Mouse (Mus musculus) left cerebral cortex, adult 6 months (tissue): ENCODE measurements around the gene Smco3. TPM values are rescaled to one million over a fixed set of nuclear protein-coding genes. Genes with fewer than 3 reads are reported as not detected.

Source experiments
- long read RNA-seq, 2 experiments: library from polyadenylated mRNA; unstranded; transcript quantifications; one replicate each; pipeline ENCODE4 v2.0.0; 2019 to 2020
- polyA plus RNA-seq: library from polyadenylated mRNA; unstranded; fragments of <200 nt; fragmentation: Nextera tagmentation; gene quantifications from 2 replicates; pipeline ENCODE4 v1.2.3, GENCODE M21; 2021

Smco3 gene
- 5.1 and 7.1 TPM in 2 replicates for polyA plus RNA-seq
- long read RNA-seq, experiment 1, transcript Smco3-201 (2 exons, 2,056 nt) = major isoform, 105 of 111 reads
- long read RNA-seq, experiment 1, partial matches to known transcripts = 0 of 111 reads
- long read RNA-seq, experiment 1, other reads (novel, unspliced or antisense) = 6 of 111 reads
- long read RNA-seq, experiment 2, transcript Smco3-201 (2 exons, 2,056 nt) = major isoform, 9 of 12 reads
- long read RNA-seq, experiment 2, partial matches to known transcripts = 0 of 12 reads
- long read RNA-seq, experiment 2, other reads (novel, unspliced or antisense) = 3 of 12 reads

DNA sequence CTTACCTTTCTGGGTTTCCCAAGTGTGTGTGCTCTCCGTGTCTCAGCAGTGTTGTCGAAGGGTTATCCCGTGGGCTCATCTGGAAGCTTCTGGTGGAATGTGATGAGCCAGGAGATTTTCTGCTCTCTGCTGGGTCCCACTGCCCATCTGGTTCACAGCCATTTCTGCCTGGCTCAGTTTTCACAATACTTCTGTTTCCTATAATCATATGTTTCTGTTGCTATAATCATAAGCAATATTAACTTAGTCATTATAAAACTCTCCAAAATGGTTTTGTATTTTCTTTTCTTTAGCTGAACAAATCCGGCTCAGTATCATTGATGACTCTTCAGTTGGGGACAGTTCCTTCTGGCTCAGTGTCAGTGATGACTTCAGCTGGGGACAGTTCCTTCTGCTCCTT is at the start of gene Smco3:
Gene Smco3 (minus strand): TSS at position 101 of the 400 bp plus-strand sequence.

DNA sequence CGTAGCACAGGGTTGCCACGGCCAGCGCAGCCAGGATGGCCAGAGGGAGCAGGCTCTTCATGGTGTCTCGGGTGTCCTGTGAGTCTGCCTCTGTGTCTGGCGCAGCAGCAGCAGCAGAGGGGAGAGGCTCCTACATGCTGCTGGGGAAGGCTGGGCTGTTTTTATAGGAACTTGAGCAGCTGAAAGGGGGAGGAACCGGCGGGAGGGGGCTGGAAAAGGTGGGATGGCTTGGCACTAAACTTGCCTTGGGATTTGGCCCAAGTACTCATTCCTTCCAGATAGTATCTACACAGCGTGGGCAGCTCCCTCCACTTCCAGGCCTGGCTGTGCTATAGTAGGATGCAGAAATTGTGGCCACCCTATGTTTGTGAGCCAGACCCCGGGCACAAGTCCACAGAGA is 40.4 kb upstream of the Smco3 start, which contains the start of gene Mgp:
Gene Mgp (minus strand): TSS at position 154 of the 400 bp plus-strand sequence.

DNA sequence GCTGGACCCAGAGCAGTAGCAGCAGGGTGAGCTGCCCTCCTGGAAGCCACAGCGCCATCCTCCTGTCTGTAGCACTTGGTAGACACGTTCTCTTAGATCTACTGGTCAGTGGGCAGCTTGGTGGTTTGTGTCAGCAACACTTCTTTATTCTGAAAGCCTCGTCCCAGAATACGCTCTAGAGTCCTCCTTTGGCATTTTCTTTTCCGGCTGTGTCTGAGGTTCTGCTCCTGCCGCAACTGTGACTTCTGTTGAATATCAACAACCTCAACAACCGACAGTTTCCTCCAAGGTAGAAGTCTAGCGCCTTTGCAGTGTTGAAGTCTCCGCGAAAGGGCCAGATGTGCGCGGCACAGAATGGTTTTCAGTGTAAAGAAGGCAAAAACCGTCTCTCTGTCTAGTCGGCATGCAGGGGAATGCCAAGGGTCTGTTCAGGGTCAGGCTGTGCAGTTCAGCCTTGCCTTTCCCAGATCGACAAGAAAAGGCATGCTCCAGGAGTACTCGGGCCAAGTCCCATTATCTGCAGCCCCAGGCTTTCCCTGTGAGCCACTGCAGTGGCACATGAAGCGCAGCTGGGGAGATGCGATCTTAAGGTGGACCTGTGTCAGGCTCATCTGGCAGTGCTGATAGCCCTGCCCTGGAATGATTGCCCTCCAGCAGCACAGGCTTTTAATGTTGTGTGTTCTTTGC is 22.1 kb upstream of the Smco3 start, which contains the start of gene Art4:
Gene Art4 (minus strand): TSS at position 548 of the 687 bp plus-strand sequence.

DNA sequence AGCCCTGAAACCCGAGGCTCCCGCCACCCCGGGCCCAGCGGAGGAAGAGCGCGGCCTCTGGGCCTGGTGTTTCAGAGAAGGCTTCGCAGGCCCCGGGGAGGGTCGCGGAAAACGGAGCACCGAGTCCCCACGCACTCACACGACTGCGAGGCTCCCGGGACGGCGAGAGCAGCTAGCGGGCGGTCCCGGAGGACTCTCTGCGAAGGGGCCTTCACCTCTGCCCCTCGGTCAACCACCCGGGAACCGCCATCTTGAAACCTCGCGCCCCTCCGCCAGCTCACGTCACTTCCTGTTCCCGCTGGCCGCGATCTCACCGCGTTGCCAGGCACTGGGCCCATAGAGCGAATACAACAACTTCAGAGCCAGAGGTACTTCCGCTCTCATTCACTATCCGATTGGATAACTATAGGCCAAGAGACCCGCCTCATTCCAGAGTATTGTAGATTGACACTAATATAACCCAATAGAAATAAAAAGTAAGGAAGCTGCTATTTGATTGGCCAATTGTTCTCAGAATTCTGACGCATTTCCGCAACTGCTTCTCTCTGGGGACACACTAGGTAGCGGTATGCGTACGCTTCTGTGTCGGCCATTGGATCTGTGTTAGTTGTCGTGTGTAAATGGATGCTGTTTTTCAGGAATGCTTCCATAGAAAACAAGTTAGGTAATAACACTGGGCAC is 7.2 kb downstream of the Smco3 start, which contains the start of gene Wbp11:
Gene Wbp11 (minus strand): TSS at position 353 of the 681 bp plus-strand sequence.

DNA sequence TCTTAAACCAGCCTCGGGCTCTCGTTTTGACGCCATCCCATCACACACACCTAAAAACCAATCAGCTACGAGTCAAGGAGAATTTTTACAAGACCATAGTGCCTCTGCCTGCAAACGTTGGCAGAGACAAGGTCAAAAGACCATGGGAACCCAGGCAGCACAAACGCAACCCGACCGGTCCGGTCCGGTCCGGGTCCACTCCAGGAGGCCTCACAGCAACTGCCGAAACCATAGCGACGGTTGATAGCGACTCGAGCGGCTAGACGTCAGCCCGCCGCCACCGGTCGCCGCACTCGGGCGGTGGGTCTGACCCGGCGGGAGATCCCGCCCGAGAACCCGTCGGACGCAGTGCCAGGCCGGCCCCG is 7.8 kb downstream of the Smco3 start, which contains the start of gene BC049715:
Gene BC049715 (plus strand): TSS at position 111 of the 365 bp plus-strand sequence.

DNA sequence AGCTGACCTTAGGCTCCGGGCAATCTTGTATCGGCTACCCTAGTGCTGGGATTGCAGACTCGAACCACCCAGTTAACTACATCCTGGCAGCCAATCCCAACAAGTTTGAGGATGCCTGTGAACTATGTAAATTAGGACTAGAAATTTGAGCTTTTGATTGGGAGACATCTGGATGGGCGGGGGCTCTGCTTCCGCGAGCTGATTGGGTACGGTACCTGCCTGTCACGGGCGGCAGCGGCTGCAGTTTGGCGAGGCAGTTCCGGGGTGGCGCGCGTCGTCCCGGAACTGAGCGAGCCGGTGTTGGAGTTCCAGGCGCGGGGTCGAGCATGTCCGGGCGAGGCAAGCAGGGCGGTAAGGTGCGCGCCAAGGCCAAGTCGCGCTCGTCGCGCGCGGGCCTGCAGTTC is 27.2 kb downstream of the Smco3 start, which contains the start of gene H2afj:
Gene H2afj (plus strand): TSS at position 231 of the 404 bp plus-strand sequence.

DNA sequence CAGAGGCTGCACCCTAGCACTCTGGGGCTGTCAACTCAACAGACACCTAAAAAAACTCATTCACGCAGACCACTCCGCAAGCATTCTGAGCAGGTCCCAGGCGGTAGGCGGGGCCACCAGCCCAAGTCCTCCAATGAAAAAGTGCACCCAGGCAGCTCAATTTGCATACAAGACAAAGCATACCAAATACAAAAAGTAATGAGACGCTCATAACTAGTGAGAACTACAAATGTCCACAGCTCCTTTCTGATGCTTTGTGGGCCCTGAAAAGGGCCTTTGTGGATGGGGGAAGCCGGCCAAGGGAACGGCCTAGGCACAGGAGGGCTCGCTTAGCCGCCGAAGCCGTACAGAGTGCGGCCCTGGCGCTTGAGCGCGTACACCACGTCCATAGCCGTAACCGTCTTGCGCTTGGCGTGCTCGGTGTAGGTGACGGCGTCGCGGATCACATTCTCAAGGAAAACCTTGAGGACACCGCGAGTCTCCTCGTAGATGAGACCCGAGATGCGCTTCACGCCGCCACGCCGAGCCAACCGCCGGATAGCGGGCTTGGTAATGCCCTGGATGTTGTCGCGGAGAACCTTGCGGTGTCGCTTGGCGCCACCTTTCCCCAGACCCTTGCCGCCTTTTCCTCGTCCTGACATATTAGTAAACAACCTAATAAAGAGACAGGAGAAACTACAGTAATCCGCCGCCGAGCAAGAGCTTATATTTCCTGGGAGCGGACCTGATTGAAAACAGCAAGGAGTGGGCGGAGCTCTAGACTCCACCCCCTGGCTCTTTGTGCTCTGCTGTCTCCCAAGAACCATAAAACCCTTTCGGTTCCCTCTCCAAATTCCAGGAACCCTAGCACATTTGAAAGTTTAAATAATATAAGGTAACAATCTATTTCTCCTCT is 31.3 kb downstream of the Smco3 start, which contains the start of gene Hist4h4:
Gene Hist4h4 (minus strand): TSS at position 677 of the 895 bp plus-strand sequence.

DNA sequence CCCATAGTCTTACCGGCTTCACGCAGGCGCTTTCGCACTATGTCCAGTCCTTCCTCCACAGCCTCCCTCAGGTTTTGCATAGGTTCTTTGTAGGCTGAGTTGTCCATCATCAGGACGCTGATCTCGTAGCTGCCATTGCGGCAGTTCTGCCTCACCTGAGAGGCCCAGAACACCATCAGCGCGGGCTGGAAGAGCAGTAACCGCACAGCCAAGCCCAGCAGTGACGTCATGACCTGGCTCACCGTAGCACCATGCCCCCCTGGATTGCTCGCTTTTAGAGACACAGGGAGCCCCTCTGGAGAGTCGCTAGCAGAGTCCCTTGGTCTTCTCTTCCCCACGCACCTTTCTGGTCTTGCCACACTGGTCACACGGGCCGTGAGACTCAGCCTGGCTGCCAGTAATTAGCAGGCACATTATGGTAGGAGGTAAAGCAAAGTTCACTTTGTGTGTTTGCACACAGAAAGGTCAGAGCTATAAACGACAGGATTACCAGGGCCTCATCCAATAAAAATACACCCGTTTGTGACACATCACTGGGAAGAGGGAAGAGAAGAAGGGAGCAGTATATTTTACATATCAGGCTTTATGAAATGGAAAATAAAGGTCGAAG is 53.8 kb downstream of the Smco3 start, which contains the start of gene Gucy2c:
Gene Gucy2c (minus strand): TSS at position 389 of the 610 bp plus-strand sequence.

Other genes with a start within 250 kb of the Smco3 start
- 0.09 and 0.26 TPM in 2 replicates for gene Plbd1, start 173.5 kb downstream of the Smco3 start, polyA plus RNA-seq
- 0.09 TPM in 1 of 2 replicates, not detected in the other for gene Gucy2c, start 53.7 kb downstream of the Smco3 start, polyA plus RNA-seq
- 0.13 TPM in 1 of 2 replicates, not detected in the other for gene Hist4h4, start 31.0 kb downstream of the Smco3 start, polyA plus RNA-seq
- 193 and 211 TPM in 2 replicates for gene H2afj, start 27.2 kb downstream of the Smco3 start, polyA plus RNA-seq
- 0.88 and 2.0 TPM in 2 replicates for gene BC049715, start 7.8 kb downstream of the Smco3 start, polyA plus RNA-seq
- 37.3 and 53.1 TPM in 2 replicates for gene Wbp11, start 7.2 kb downstream of the Smco3 start, polyA plus RNA-seq
- not detected in 2 replicates for gene Art4, start 22.3 kb upstream of the Smco3 start, polyA plus RNA-seq
- 78.4 and 118 TPM in 2 replicates for gene Mgp, start 40.4 kb upstream of the Smco3 start, polyA plus RNA-seq
- 0.14 TPM in 1 of 2 replicates, not detected in the other for gene Erp27, start 86.7 kb upstream of the Smco3 start, polyA plus RNA-seq
- 0.61 TPM in 1 of 2 replicates, not detected in the other for gene Pde6h, start 88.4 kb upstream of the Smco3 start, polyA plus RNA-seq
- 17.2 and 18.4 TPM in 2 replicates for gene Arhgdib, start 106.4 kb upstream of the Smco3 start, polyA plus RNA-seq